Mouse (Mus musculus) testis, adult 2 months (tissue): Measurements from ENCODE around the gene Antxr1.

Experiments
- CTCF ChIP-seq: fragments of 200-500 bp; IDR thresholded peaks from 2 replicates; pipeline ENCODE4 v1.5.1; 2012; ENCODE audit warnings: low read depth, mild to moderate bottlenecking, inconsistent platforms, low read length, moderate library complexity; ENCODE audit not compliant: control insufficient read depth, insufficient read depth, insufficient replicate concordance
- POLR2A ChIP-seq: fragments of 200-500 bp; IDR thresholded peaks from 2 replicates; pipeline ENCODE4 v1.6.1; 2012; ENCODE audit warnings: low read depth, mild to moderate bottlenecking, inconsistent platforms, low read length, moderate library complexity; ENCODE audit not compliant: control insufficient read depth

DNA sequence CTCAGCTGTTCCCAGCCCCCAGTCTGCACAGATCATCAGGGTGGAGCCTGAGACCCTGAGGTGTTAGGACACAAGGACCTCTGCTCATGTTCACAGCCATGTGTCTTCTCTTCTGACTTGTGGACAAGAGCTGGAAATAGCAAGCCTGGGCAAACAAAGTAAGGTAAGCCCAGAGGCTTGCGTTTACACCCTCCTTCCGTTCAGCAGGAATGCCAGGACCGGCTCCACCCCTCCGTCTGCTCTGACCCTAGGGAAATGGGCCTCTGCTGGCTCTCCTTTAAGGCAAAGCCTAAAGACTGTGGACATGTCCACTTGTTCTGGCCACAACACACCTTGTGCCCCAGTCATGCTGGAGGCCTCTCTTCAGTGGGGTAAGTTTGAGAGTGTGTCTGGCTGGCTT lies 215.6 kb downstream of the Antxr1 start:
- TF ChIP-seq POLR2A = no peak
- TF ChIP-seq CTCF = no peak
